24 mouse cellular contexts compared by ENCODE assay signal in genomic region chr8:5384851-5385250, GRCm38 (mm10).
DNase-seq lines count a peak whose midpoint lies in the region; ATAC-seq and TF ChIP-seq lines count a peak whose summit lies in the region.
"Had no signal": no experiment of that assay in that cellular context is flagged by ENCODE, and none has a peak within 500 bp of the region (broad histone marks: within the 10 kb centered on the region; RNA-seq: fewer than 3 reads in every experiment).

No protein-coding gene starts in this region.

- no peaks in the 10 kb centered on the region for H3K4me1 ChIP-seq in ES-E14 (ENCODE audit: control insufficient read depth in 2 of 2, insufficient read depth in 2 of 2, low read length in 2 of 2, poor library complexity in 1 of 2)
- H3K4me1 ChIP-seq: embryonic facial prominence, embryonic 13.5 days; embryonic facial prominence, embryonic 15.5 days; forebrain, embryonic 10.5 days; forebrain, embryonic 12.5 days had no signal

- H3K9ac ChIP-seq in ES-E14 (ENCODE audit: insufficient read depth, low read depth, low read length, poor library complexity, severe bottlenecking): no peak overlapping the region
- H3K9ac ChIP-seq: embryonic facial prominence, embryonic 13.5 days; embryonic facial prominence, embryonic 15.5 days; forebrain, embryonic 12.5 days had no signal

- H3K9me3 ChIP-seq in ES-E14 (ENCODE audit: control insufficient read depth, insufficient read depth, low read depth, low read length): no peaks in the 10 kb centered on the region
- H3K9me3 ChIP-seq: embryonic facial prominence, embryonic 13.5 days; embryonic facial prominence, embryonic 15.5 days; forebrain, embryonic 10.5 days; forebrain, embryonic 12.5 days; G1E had no signal

- no peak overlapping the region; the same call in 1 of the 2 replicates for H3K27ac ChIP-seq in ES-E14 (ENCODE audit: insufficient read depth, low read depth, low read length, poor library complexity, severe bottlenecking)
- H3K27ac ChIP-seq: embryonic facial prominence, embryonic 13.5 days; embryonic facial prominence, embryonic 15.5 days; forebrain, embryonic 10.5 days; forebrain, embryonic 12.5 days had no signal

- no peaks in the 10 kb centered on the region for H3K36me3 ChIP-seq in ES-E14 (ENCODE audit: control insufficient read depth, insufficient read depth, low read length, poor library complexity, severe bottlenecking)
- H3K36me3 ChIP-seq: embryonic facial prominence, embryonic 13.5 days; embryonic facial prominence, embryonic 15.5 days; forebrain, embryonic 10.5 days; forebrain, embryonic 12.5 days; G1E had no signal

- no peak overlapping the region for H3K4me3 ChIP-seq in ES-E14 (ENCODE audit: insufficient read depth in 1 of 2, low read depth in 1 of 2, low read length in 2 of 2, poor library complexity in 1 of 2, severe bottlenecking in 1 of 2)
- H3K4me3 ChIP-seq: embryonic facial prominence, embryonic 13.5 days; embryonic facial prominence, embryonic 15.5 days; erythroblast, embryonic 14.5 days; forebrain, embryonic 10.5 days; forebrain, embryonic 12.5 days had no signal

- ATAC-seq in CD4-positive, CD25-positive, alpha-beta regulatory T cell, adult 4 months: no peak
- ATAC-seq: forebrain, embryonic 14.5 days; forebrain, embryonic 16.5 days; Patski had no signal

- in situ Hi-C loops in ES-E14 (cut with MboI; ENCODE audit: low sequenced_read_pairs in 2 of 2, unreplicated experiment in 2 of 2): no loop called here

- DNase-seq in ES-E14 (ENCODE audit: low read depth, low spot score) (peak; percentile 12), WW6 (ENCODE audit: low read depth, low spot score) (peak; percentile 5), liver (no peak)
- DNase-seq in thymus, postnatal 36 days: no peak
- DNase-seq: adrenal gland, adult 2 months; adrenal gland, postnatal 10 days; adrenal gland, postnatal 25 days; cerebellum, adult 11 months; cerebellum, adult 18-20 months; cerebellum, adult 8-10 months; cerebellum, adult 9-11 months; cerebellum, postnatal 14 days; cerebellum, postnatal 36 days; embryo, embryonic 11 days had no signal

TF ChIP-seq in ES-E14, 5 proteins besides CTCF, POLR2A, EP300 and RAD21:
- TF ChIP-seq ZC3H11A (IDR thresholded peaks at IDR 0.05; ENCODE audit: borderline replicate concordance, low read depth, low read length) (no peak), HCFC1 (IDR thresholded peaks at IDR 0.05; ENCODE audit: borderline replicate concordance, insufficient read depth, low read length) (no peak), CHD2 (IDR thresholded peaks at IDR 0.05; ENCODE audit: low read depth, low read length) (no peak), ZNF384 (IDR thresholded peaks at IDR 0.05; ENCODE audit: low read depth, low read length) (no peak), MAFK (IDR thresholded peaks at IDR 0.05; ENCODE audit: insufficient read depth, low read depth, low read length) (no peak)

Comparison
In these comparisons a context has a peak if more than half of its experiments do, and no peak if none do; other contexts are left out.
1. DNase-seq: peak in ES-E14 (single experiment) and WW6 (single experiment); none in liver (single experiment) and thymus, postnatal 36 days (0 of 2).